Mouse (Mus musculus): ENCODE data around the gene Krt31.

Krt31 gene

DNA sequence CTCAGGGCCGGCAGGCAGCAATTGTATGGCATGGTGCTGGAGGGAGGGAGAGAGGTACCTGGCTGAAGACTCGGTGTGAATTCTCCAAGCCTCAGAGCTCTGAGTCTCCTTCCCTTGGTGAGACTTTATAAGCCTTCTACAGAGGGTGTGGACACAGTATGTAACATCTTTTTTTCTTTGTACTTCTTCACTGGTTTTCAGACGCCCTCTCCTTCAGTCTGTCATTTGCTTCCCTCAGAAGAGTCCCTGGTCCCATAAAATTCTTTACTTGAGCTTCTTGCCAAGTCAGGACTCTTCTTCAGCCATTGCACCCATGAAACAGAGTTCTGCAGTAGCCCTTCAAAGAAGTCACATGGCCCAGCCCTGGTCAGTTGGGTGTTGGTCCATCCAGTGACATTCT, at the start of gene Krt31:
TSS of gene Krt31 (minus strand) at position 101 of the 400 bp plus-strand sequence.
- no peak for DNase-seq

DNA sequence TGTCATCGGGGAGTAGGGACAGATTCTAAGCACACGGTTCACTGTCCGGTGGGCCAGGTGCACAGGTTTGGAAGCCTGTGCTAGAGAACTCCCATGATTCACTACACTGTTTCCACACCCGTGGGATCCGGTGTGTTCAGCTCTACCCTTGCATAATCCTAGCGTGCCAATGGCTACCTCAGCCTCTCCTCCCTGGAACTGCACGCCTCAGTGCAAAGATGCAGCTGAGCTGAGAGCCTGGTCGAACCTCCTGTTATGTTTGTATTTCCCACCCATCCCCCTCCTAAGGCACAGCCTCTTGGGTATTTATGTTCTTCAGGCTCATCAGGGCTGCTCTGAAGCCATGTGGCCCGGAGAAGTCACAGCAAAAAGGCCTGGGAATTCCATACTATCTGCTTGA, 47.5 kb upstream of the Krt31 start:
- DNase-seq = no peak

DNA sequence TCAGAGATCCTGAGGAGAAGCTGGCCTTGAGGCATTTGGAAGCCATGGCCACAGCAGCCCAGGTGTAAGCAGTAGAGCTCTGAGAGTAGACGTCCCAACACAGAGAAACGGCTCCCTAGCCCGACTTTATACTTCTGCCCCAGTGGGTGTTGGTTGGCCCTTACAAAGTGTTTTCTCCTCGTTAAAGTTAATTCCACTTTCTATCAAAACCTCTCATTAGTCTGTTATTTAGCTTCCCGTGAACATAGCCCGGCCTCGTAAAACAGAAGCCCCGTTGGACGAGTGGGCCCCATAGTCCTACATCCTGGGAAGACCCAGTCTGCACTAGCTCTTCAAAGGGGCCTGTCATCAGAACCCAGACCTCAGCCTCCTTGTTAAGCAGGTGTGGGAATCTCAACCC, 45.8 kb upstream of the Krt31 start, which contains the start of gene Krt35:
TSS of gene Krt35 (minus strand) at position 101 of the 400 bp plus-strand sequence.
- DNase-seq = no peak

DNA sequence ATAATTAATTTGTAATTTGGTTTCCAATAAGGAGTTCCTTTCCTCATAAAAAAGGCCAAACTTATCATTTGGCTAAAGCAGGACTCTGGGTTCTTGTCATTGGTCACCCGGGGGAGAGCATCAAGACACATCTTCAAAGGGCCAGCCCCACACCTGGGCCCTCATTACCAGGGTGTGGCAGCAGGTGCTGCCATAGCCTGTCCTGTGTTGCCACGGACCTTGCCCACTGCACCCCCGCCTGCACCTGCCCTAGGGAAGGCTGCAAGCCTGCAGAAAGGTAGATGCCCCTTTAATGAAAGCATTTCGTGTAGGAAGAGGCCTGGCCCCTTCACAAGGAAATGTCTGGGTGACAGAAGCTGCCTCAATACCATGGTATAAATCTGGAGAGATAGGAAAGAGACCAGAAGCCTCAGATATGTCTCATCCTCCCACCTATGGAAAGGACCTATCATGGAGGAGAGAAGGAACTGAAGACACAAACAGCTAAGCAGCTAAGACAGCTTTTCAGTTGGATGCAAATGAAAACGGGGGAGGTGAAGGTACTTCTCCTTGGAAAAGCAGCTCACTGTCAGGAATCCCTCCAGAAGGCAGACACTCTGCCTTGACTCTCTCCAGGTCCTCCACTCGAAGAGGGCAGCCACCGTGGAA, 38.2 kb upstream of the Krt31 start:
- DNase-seq = no peak

DNA sequence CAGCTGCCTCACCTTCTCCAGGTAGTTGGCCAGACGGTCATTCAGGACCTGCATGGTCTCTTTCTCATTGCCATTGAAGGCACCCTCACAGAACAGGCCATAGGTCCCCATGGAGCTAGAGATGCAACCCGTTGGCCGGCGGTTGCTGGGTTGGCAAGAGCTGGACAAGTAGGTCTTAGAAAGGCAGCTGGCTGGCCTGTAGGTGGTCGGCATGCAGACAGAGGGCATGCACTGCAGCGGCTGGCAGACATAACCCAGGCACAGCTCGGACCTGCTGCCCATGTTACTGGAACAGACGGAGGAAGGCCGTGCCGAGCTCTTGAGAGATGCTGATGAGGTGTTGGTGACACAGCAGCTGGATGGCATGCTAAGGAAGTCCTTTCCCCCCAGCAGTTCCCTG, 37.5 kb upstream of the Krt31 start, which contains the start of gene Krt32:
TSS of gene Krt32 (minus strand) at position 366 of the 400 bp plus-strand sequence.
- no peak for DNase-seq

DNA sequence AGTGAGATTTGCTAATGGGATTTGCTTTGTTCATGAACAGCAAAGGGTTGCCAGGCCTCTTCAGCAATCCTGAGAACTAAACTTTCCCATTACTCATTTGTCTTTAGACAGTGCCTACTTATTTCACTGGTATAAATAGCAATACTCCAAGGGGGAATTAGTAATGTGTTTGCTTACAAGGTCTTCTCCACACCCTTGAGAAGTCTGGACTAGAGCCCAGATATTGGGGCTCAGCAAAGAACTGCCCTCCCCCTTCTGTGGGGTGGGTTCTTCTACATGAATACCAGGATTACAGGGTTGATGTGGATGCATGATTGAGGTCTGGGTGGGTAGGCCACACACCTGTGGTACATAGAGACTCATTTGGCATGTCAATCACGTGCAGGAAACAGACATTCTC, 23.5 kb upstream of the Krt31 start:
- no peak for DNase-seq

GRCm38 (mm10) chr11:100067293-100068036, 17.1 kb upstream of the Krt31 start:
- no peak for DNase-seq

- DNase-seq = no peak
Measured at GRCm38 (mm10) chr11:100066236-100067010, 16.1 kb upstream of the Krt31 start.

GRCm38 (mm10) chr11:100058875-100059274, 8.5 kb upstream of the Krt31 start:
- no peak for DNase-seq

DNA sequence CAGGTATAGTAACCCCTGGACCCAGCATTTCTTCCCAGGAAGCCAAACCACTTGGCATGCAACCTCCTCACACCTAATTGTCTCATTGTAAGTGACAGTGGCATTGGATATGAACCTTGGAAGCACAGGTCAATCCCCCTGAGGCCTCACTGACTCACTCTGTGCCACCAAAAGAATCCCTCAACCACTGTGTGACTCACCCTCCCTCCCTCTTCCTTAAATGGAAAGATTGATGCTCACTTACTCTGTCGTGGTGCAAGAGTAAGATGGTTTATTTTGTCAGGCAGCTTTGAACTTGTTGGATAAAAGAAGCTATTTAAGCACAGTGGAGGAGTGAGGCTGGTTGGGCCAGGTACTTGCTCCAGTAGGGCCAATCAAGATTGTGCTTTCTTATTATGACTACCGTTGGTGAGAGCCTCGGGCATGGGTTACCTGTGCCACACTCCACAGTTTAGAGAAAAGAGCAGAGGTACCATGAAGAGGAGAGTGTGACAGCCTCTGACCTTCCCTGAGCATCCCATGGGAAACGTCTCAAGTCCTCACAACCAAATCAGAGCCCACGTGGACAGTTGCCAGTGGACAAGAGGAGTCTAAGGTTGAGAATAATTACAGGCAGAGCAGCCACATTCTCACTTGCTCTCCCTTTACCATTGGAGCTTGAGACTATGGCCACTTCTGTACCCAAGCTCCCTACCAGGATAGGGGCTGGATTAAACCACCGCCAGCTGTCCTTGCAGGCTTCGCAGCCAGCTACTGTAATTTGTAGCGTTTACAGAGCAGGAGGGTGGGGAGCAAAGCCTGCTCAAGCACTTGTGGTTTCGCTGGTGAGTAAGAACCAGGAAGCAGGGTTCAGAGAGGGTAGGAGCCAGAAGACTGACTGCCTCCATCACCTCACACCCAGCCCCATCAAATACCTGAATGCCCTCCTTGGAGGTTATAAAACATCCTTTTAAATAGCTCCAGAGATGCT, 5.6 kb upstream of the Krt31 start:
- DNase-seq = no peak

DNA sequence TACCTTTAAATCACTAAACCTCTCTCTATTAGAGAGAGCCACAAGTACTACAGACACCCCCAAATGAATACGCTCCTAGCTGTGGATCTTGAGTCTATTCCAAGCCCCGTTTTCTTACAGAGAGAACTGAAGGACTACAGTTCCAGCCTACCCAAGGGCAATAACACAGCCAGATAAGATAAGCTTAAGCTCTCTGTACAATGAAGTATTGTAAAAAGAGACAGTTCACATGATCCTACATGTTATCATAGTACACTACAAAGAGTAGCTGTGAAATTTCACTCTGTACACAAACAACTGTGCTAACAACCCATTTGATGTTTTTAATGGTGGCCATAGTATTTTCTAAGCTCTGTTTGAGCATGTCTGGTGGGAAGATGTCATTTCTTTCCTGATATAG, 3.2 kb downstream of the Krt31 start:
- no peak for DNase-seq

DNA sequence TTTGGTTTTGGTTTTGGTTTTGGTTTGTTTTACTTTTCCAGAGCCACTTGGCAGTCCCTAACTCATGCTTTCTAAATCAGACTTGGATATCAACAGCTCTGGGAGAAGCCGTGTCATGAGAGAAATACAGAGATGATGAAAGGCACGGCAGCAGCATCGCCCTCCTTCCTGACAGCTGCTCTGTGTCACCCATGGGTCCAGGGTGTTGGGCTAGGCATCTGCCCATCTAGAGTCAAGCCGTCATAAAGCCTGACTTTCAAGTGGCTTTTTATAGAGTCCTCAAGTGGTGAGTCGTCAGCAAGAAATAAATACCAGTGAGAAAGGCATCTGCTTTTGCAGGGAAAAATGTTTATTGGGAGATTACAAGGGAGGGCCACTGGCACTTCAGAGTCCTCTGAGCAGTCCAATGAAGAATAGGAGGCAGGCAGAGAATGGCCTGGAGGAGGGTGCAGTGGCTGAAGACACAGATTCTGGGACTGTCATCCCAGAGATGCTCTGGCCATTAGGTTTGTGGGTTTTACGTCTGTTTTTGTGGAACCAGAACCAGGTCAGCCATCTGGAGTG, 4.0 kb downstream of the Krt31 start:
- no peak for DNase-seq

DNA sequence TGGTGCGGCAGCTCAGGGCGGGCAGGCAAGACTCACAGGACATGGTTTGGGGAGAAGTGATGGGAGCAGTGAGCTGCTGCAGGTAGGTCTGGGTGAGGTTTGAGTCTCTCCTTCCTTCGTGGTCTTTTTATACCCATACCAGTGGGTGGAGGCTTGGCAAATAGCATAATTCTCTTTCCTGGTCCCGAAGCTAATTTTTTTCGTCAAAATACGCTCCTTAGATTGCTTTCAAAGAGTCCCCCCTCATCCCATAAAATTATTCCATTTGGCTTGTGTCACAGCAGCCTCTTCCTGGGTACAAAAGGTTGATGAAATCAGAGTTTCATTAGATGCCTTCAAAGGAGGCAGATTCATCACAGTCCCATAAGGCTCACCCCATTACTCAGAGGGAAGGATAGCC, 8.9 kb downstream of the Krt31 start, which contains the start of gene Krt34:
TSS of gene Krt34 (minus strand) at position 101 of the 400 bp plus-strand sequence.
- no peak for DNase-seq

- DNase-seq = no peak
Measured at GRCm38 (mm10) chr11:100029768-100030167, 20.6 kb downstream of the Krt31 start, which contains the start of gene Krt33b. TSS of gene Krt33b (minus strand) at chr11:100029868.

DNA sequence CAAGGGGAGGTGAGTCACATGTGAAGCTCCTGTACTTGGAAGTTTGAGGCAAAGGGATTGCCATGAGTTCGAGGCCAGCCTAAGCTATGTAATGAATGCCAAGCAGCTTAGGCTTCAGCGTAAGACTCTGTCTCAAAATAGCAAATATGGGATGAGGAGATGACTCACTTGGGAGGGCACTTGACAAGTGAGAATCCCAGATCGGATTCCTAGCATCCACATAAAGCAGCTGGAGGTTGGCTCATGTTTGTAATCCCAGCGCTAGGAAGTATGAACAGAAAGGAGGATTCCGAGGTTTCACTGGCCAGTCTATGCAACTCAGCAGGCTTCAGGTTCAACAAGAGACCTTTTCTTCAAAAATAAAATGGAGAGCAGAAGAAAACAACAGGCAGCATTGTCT, 28.9 kb downstream of the Krt31 start:
- no peak for DNase-seq

DNA sequence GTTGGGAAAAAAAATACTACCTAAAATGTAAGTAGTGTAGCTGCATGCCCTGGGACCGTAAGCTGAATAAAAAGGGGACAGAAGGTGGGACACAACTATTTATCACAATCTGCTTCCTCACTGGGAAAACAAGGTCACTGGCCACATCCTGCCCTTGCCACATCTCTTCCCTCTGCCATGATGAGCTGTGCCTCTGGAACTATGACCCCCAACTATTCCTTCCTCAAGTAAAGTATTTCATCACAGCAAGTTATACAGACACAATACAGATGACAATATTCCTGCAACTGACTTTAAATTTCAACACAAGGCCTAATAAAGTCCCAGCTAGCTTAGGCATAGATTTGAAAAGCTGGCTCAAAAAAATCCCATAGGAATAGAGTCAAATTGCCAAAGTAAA, 30.9 kb downstream of the Krt31 start:
- no peak for DNase-seq

DNA sequence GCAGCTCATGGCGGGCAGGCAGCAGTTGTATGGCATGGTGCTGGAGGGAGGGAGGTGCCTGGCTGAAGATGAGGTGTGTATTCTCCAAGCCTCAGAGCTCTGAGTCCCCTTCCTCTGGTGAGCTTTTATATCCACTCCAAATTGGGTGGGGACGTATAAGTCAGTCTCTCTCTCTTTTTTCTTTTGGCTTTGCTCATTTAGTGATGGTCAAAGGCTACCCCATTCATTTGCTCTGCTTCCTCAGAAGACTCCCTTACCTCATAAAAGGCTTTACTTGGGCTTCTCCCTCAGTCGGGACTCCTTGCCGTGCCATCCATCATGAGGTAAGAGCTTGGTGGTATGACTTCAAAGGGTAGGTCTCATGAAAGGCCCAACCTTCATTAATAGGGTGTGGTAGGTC, 34.2 kb downstream of the Krt31 start, which contains the start of gene Krt33a:
TSS of gene Krt33a (minus strand) at position 101 of the 400 bp plus-strand sequence.
- no peak for DNase-seq

GRCm38 (mm10) chr11:100013691-100014171, 36.6 kb downstream of the Krt31 start:
- no peak for DNase-seq

DNA sequence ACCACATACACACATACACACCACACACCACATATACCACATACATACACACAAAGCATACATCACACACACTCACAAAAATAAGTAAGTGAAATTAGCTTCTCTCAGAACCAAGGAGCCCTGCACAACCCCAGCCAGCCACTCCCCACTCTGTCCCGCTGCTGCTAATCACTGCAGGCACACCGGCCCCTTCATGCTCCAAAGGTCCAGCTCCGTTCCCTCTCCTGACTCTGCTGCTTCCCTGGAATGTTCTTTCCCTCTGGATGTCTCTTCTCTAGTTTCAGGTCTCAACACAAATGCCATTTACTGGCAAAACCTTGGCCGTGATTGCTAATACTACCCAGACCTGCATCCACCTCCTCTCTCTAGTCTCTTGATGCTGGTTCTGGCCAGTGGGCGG, 39.7 kb downstream of the Krt31 start:
- DNase-seq = no peak

DNA sequence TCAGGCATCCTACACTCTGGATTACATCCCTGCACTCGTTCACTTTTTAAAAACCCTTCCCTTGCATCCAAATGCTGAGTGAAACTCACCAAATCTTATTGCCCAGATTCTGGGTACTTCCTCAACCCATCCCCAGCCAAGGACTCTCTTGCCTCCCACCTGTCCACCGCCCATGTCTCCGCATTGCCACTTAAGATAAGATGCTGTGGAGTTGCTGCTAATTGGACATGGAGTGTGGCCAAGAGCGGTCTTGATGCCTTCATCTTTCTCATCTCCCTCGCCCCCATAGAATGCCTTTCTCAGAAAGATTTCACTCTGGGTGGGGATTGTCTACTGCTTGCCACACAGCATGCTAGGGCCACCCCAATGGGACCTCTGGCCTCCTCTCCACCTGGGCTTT, 42.0 kb downstream of the Krt31 start:
- DNase-seq = no peak

GRCm38 (mm10) chr11:100006624-100007023, 43.7 kb downstream of the Krt31 start:
- no peak for DNase-seq

GRCm38 (mm10) chr11:100005905-100006304, 44.4 kb downstream of the Krt31 start:
- DNase-seq = no peak

Data from kidney, adult 18-20 months (tissue).